Mouse (Mus musculus): ENCODE measurements around the gene Ushbp1.

The Ushbp1 gene

DNA sequence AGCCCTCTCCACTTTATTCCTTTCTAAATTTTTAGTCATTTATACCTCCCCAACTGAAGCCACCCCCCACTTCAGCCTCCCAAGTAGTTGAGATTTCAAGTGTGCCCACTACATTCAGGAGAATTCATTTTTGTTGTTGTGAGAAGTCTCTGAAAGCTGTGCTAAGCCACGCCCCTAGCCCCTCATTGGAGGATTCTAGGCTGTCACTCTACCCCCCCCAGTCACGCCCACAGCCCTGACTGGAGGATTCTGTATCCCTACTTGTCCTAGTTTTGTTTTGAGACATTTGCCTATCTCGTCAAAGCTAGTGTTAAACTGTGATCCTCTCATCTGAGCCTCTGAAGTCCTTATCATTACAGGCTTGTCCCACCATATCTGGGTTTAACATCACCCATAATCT is 2.7 kb downstream of the Ushbp1 start:
- no peak for DNase-seq (ENCODE audit: low spot score)

GRCm38 (mm10) chr8:71392391-71392790 is 3.2 kb downstream of the Ushbp1 start:
- no peak for DNase-seq (ENCODE audit: low spot score)

- no peak for DNase-seq (ENCODE audit: low spot score)
Observed at GRCm38 (mm10) chr8:71391696-71392095, 3.9 kb downstream of the Ushbp1 start.

DNA sequence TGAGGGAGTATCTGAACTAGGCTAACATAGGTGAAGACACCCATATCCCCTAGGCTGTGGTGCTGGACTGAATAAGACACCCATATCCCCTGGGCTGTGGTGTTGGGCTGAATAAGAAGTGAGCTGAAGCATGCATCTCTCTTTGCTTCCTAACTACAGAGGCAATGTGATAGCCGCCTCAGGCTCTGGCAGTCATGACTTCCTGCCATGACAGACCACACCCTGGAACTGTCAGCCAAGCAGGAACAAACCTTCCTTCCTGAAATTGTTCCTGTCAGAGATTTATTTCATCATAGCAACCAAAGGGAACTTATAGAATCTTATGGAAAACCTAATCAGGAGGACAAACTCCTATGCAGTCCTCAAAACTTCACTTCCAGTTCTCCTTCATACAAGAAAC is 7.3 kb downstream of the Ushbp1 start:
- DNase-seq (ENCODE audit: low spot score): no peak

DNA sequence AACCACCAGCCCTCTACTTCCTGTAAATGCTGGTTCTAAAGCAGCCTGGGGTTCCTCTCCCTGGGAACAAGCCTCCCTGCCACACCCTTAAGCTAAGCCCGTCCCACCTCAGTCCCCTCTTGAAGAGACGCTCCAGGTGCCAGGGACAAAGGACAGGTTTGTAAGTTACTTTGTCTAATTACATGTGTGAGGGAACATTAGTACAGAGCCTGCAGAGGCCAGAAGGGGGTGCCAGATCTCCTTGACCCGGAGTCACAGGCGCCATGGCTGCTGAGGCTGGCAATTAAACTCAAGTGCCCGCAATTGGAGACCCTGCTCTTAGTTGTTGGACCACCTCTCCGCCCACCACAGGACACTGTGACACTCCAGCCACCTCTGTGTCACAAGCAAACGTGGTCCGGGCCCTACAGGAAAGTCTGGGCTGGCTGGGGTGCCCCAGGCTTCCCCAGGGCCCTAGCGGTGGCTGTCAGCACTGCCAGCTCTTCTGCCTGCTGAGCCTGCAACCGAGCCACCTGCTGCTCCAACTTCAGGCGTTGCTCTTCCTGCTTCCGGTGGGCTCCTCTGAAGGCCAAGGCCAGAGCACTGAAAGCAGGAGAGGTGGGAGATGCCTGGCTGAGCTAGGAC is 10.3 kb downstream of the Ushbp1 start:
- no peak for DNase-seq (ENCODE audit: low spot score)

DNA sequence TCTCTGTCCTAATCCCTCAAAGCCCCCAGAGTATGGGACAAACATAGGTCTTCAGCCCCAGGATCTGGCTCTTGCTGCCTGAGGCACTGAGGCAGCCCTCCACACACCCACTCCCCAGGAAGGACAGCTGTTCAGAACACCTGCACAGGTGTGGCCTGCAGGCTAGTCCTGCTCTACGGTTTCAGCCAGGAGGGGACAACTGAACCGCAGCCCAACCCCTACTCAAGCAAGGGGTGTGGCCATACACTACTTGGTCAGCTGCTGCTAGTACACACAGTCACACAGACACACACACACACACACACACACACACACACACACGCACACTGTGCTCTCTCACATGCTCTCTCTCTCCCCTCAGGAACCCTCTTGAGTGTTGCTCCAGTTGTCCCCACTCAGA is 11.7 kb downstream of the Ushbp1 start:
- DNase-seq (ENCODE audit: low spot score): no peak

DNA sequence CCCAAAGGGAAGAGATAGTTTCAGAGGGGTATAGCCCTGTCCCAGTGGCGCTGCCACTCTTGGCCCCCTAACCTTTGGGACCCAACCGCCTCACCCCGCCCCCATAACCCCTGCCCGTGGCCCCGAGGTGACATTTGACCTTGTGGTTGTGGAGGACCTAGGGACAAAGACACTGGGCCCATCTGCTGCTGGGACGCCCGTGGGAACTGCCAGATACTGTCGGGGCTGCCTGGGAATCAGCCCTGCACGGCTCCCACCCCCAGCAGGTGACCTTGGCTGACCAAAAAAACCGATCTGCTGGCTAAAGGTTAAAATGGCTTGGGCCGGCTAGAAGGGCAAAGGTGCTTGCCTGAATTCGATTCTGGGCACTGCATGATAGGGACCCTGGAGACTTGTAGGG is 12.2 kb downstream of the Ushbp1 start:
- DNase-seq (ENCODE audit: low spot score): no peak

DNA sequence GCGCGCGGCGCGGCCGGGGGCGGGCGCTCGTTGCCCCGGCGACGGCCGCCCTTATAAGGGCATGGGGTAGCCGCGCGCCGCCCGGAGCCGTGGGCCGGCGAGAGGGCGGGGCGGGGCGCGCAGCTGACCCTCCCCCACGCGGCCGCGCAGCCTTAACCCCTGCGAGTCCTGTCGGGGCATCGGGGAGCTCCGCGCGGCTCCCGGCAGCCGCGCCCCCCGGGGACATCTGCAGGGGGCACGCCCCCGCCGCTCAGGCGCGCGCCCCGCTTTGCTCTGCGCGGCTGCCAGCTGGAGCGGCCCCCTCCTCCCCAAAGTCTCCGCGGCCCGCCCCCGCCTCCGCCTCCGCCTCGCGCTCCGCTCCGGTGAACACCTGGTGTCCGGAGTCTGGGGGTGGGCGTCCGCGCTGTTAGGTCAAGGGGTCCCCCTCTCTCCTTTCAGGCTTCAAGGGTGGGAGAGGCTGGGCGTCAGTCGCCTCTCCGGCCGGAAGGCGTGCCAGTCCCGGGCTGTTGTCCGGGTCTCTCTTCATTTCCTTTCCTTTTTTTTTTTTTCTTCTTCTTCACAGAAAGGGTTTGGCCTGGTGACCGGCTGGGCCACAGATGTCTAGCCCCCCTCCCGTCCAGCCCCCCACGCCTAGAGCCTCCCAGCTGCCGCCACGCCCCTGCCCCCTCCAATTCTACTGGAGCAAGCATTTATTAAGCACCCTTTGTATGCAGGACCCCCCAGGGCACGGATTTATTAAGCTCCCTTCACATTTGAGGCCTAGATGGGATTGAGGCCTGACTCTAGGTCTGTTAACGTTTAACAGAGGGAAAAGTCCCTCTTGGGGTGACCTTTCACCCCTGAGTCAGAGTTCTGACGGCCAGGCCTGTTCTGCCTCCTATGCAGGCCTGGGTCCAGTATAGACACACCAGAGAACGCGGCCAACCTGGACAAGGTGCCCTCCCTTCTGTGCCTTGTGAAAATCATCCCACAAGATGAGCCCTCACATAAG is 13.3 kb downstream of the Ushbp1 start:
- no peak for DNase-seq (ENCODE audit: low spot score)

DNA sequence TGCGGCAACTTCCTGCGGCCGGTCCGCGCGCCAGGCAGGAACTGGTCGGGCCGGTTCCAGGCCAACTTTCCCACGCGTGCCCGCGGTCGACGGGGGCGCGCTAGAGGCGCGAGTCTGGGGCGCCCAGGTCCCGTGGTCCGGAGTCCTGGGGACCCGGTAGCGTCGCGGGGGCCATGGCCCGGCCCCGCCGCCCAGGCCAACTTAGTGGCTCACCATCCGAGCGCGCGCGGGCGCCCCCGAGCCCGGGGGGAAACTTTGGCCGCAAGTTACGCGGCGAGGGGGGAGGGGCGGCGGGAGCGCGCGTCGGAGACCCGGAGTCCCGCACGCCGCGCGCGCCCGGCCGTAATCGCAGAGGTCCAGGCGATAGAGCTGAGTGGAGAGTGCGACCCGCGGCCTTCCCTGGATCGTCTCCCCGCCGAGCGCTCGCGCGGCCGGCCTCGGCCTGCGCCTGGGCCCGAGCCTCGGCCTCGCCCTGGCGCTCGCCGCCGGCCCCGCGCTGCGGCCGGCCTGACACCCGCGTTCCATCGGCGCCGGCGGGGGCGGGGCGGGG is 14.1 kb downstream of the Ushbp1 start, which contains the start of gene Nr2f6:
Nr2f6 (minus strand) TSS at position 540 of the 550 bp plus-strand sequence.
- DNase-seq (ENCODE audit: low spot score): no peak

- no peak for DNase-seq (ENCODE audit: low spot score)
Observed at GRCm38 (mm10) chr8:71380178-71381171, 15.1 kb downstream of the Ushbp1 start.

DNA sequence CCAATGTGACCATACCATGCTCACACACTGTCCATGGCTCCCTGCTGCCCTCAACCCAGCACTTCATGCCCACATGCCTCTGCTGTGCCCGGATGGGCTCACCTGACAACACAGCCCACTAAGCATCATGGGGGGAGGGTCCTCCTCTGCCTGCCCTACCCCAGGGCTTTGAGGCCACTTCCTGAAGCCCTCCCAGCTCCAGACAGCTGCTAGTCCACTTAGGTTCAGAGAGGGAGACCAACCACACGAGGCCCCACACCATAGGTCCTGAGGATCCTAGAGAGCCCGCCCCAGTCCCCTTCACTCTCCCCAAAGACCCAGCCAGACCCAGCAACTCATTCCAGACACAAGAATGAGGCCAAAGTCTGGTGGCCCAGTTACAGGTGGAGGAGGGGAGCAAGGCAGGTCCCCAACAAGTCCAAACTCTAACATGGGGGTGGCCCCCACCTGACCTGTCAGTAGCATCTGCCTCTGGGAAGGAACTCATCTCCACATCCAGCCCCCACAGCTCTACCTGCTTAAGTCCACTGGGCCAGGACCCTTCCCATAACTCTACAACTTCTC is 16.0 kb downstream of the Ushbp1 start:
- no peak for DNase-seq (ENCODE audit: low spot score)

DNA sequence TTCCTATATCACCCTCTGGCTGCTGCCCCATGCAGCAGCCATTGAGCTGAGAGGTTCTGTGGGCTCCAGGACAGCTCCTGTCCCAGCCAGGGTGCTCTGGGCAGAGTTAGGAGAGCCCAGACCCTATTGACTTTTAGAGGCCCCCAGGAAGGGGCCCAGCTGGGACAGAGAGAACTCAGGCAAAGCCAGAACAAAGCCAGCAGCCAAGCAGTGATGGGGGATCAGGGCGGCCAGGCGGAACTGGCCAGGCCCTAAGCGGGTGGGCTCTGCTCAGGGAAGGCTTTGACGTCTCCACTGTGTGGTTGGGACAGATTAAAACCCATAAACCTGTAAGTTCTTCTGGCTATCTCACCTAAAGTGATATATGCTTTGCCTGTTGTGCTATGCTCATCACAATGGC is 16.6 kb downstream of the Ushbp1 start:
- no peak for DNase-seq (ENCODE audit: low spot score)

DNA sequence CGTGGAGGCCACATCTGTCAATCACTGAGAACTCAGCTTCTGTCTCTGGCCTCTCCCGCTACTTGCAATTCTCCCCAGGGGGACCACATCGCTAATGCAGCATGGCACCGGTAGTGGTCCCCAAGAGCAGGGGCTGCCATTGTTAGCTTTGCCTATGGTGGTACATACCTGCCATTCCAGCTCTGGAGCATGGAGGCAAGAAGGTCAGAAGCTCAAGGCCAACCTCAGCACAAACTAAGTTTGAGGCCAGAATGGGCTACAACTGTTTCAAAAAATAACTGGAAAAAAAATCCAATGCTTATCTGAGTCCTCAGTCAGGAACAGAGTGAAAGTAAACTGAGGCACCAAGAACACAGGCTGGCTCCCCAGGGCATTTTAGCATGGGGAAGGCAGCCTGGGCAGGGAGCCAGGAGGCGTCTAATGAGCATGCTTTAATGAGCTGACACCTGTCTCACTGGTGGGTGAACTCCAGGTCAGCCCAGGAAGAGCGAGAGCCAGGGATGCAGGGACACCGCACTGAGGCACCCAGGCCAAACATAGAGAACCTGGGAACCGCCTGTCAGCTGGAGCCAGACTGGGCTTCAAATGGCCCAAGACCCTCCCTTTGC is 19.1 kb downstream of the Ushbp1 start:
- no peak for DNase-seq (ENCODE audit: low spot score)

DNA sequence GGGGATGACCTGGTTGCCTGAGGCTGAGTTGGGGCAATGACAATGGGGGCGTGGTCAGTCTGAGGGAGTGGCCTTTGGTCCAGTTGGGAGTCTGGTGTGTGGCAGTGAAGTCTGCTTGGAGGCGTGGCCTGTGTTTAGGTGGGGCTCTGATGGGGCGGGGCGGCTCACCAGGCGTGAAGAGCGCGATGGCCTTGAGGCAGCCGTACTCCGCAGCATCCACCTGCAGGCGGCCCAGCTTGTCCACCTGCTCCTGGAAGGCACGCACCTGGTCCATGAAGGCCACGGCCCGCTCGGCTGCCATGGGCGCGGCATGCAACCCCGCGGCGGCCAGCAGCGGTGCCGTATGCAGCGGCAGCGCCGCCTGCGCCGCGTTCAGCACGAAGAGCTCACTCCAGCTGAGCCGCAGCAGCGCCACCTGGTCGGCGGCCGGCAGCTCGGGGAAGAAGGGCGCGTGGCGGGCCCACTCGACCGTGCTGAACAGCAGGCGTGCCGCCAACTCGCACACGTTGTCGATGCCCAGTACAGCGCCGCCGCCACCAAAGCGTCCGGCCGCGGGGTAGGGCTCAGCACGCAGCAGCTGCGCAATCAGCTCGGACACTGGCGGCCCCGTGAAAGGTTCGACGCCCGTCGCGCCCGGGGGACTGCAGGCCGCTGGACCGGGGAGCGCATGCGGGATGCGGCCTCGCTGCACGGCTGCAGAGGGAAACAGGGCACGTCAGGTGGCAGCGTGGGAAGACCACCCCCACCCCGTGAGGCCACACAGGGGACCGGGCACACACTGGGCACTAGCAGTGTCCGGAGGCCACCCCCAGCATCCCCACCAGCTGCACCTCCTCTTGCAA is 19.8 kb downstream of the Ushbp1 start:
- peak; percentile 52 for DNase-seq (ENCODE audit: low spot score)

DNA sequence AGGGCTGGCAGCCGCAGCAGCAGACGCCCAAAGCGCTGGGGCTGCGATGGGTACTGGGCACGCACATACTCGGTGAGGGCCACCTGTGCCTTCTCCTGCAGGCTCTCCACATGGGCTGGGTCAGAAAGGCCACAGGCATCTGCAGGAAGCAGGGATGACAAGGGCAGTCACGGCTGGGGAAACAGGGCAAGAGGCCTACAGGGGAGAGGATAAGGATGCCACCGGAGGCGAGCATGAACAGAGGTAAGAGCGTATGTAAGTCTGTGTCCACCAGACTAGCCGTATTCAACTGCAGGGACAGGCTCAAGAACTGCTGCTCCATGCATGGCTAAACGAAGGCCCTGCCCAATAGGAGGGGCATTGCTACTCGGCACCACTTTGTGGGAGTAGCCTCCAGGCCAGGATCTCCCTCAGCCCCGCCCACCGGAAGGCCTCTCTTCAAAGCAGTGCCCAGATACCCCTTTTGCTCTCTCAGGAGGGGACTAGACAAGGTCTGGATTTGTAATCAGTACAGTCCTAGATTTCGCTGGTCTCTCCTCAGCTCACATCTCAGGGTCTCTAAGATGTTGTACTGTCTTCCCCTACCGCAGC is 20.9 kb downstream of the Ushbp1 start:
- no peak for DNase-seq (ENCODE audit: low spot score)

DNA sequence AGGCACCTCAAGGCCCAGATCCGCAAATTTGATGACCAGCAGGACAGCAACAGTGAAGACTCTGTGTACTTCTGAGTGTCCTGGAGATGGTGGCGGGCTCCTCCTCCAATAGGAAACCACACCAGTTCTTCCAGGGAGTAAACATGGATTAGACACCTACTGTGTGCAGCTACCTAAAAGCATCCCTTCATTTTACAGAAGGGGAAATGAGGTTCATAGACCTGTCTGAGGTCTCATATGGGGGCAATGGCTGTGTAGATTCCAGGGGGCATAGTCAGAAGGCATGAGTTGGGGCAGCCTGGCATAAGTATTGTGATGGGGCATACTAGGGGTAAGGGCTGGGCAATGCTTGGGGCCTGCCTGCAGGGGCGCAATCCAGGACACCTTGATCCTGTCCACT is 22.6 kb downstream of the Ushbp1 start:
- DNase-seq (ENCODE audit: low spot score): no peak

DNA sequence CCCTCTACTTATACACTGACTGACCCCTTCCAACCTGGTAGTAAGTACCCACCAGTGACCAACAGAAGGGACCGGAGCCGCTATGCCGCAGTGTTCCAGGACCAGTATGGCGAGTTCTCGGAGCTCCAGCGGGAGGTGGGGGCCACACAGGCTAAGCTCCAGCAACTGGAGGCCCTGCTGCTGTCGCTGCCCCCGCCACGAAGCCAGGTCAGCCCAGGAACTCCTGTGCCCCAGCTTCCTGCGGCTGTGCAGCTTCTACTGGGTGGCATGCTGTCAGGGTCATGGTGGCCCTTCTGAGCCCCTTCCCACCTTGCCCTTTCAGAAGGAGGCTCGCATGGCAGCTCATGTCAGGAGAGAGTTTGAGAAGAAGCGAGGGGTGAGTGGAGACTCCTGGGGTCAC is 23.2 kb downstream of the Ushbp1 start:
- no peak for DNase-seq (ENCODE audit: low spot score)

GRCm38 (mm10) chr8:71371236-71371848 is 24.3 kb downstream of the Ushbp1 start, which contains the start of gene Ocel1:
TSS of gene Ocel1 (plus strand) at chr8:71371298.
- DNase-seq (ENCODE audit: low spot score): peak; percentile 97

GRCm38 (mm10) chr8:71370711-71371235 is 24.8 kb downstream of the Ushbp1 start:
- no peak for DNase-seq (ENCODE audit: low spot score)

All from c-Kit-positive CD71-positive TER-119-positive erythroid progenitor cells, embryonic 14.5 days (primary cell).